Mouse (Mus musculus) adipocyte (in vitro differentiated cells): ENCODE results near the gene Notch2.

Experiments
- DNase-seq: peaks from one replicate; pipeline ENCODE4 v3.0.0-alpha.2; 2016; ENCODE audit warnings: low spot score

Notch2 gene

GRCm38 (mm10) chr3:98074622-98075231, 61.4 kb downstream of the Notch2 start:
- DNase-seq: peak; percentile 22

DNA sequence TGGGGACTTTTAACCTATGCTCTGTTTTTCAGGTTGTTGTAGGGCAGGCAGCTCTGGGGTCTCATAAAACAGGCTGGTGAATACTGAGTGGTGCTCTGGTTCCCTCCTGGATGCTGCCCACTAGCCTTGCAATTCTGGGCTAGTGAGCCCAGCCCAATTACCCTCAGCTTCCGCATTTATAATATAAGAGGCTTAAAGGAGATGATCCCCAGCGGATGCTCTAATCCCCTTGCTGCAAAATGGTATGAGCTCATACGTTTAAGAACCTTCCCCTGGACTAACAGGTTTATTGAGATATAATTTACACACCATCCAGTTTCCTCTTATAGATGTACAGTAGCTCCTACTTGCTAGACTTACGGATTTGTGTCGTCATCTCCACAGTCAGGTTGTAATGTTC, 64.5 kb downstream of the Notch2 start:
- no peak for DNase-seq

DNA sequence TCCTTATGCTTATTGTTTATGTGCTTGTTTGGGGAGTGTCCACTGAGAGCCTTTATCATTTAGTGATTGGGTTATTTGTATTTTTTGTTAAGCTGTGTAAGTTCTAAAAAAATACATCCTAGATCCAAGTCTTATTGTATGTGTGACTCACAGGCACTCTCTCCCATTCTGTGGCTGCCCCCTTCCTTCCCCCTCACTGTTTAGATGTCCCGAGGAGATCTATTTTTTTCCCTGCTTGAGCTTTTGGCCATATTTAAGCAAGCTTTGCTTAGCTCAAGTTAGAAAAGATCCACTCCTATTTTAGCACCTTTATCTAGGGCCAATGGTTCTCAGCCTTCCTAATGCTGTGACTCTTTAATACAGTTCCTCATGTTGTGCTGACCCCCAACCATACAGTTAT, 65.5 kb downstream of the Notch2 start:
- no peak for DNase-seq

GRCm38 (mm10) chr3:98079601-98080215, 66.4 kb downstream of the Notch2 start:
- no peak for DNase-seq

DNA sequence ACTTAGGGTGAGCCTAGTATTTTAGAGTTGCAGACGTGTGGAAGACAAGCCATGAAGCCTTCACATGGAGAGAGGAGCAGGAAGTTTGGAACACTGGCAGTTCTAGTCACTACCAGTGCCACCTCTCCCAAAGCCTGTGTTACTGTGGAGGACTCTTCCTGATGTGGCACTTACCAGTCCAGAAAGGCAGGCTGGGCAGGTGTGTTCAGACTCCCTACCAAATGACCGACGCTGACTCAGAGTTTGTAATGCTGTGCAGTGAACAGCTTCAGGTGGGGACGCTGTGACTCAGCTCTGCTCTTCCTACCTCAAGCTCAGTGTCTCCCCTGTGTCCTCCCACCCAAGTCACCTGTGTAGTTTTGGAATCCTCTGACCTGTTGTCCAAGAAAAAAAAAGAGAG, 67.3 kb downstream of the Notch2 start:
- DNase-seq: no peak

GRCm38 (mm10) chr3:98082188-98082587, 68.9 kb downstream of the Notch2 start:
- no peak for DNase-seq

GRCm38 (mm10) chr3:98082972-98083371, 69.6 kb downstream of the Notch2 start:
- DNase-seq: peak; percentile 24

GRCm38 (mm10) chr3:98084061-98084655, 70.8 kb downstream of the Notch2 start:
- no peak for DNase-seq

DNA sequence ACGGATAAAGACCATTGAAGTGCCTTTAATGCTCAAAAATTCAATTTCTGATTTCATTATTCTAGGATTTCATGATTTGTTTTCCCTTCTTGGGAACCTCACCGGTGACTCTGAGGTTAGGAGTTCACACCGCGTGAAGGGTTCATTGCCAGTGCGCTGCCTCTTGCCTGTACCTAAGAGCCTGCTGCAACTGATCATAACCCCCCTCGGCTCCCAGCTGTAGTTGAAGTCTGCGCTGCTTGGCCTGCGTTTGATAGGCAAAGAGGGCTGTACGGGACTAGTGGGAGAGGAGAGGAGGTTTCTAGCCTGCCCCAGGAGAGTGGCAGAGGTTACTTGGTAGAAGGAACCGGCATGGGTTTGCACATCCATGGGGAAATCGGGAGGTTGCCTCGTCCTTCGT, 71.5 kb downstream of the Notch2 start:
- no peak for DNase-seq

DNA sequence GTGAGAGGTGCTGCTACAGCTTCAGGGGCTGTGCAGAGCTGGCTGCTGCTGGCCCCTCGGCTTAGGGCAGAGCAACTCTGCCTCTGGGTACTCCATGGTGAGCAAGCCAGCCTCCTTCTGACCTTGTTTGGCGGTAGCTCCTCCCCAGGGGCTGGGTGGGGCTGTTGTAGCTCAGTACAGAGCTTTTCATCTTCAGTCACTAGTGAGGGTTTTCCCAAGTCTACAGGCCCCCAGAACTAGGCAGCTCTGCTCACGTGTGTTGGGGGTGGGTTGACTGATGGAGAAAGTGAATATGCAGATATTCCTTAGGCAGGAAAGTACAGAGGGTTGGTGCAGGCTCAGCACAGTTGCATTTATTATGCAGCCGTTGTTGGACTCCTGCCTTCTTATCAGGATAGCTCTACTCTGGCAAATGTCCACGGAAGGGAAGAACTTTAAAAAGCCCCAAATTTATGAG, 72.5 kb downstream of the Notch2 start:
- no peak for DNase-seq

DNA sequence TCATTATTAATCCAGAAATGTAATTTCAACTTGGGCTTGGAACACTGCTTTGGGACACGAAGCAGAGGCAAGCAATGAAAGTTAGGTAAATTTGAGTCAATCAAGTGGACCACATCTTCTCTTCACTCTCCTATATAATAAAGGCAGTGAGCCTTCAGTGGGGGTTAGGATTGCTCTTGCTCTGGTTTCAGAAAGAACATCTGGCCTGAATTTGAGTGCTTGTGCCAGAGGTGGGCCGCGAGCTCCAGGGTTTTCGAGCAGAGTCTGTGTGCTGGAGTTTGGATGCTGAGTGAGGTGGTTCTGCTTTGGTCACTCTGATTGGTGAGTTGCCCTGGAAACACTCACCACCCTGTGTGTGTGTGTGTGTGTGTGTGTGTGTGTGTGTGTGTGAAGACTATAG, 73.1 kb downstream of the Notch2 start:
- no peak for DNase-seq

GRCm38 (mm10) chr3:98086860-98087259, 73.5 kb downstream of the Notch2 start:
- DNase-seq: no peak

- no peak for DNase-seq
Observed at GRCm38 (mm10) chr3:98087551-98087950, 74.2 kb downstream of the Notch2 start.

GRCm38 (mm10) chr3:98089702-98090101, 76.4 kb downstream of the Notch2 start:
- peak; percentile 82 for DNase-seq

DNA sequence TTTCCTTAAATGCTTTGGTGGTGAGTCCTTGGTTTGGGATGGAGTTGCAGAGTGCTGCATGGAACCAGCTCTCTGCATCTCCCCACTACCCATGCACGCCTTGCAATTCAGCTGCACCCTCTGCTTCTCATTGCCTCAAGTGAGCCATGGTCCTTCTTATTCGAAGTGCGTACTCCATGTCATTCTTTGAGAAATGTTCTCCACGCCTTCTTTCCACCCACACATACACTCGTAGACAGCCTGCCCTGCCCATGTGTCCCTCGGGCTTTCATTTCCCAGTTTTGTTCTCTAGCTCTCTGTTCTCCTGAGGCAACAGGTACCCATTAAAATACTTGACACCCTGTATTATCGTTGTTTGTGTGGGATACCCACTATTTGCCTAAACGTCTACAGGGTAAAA, 76.8 kb downstream of the Notch2 start:
- DNase-seq: no peak

DNA sequence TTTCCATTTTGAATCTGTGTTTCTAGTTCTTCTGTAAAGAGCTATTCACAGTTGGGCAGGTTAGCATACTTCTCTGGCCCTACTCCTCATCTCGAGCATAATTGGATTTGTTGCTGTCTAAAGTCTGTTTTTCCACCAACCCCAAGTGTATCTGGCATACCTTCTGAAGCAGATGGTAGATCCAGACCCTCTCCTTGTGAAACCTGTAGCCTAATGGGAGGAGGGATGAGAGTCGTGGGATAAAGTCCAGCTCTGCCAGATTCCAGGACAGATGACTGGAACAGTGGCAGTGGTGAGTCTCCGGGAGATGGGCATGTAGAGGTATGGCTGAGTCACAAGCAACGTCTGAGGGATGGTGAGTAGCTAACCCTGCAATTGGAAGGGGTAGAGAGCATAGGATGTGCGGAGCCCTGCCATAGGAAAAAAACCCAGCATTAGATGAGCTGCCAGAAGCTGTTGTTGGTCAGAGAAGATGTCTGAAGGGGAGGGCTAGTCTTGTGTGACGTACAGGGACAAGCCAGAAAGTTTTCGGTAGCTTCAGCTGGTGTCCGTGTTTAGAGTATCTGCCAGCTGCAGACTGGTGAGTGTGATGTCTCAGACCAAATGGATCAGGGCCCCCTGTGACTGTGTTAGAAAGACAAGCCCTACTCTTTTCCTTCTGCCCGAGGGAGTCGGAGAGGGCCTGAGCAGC, 79.5 kb downstream of the Notch2 start:
- DNase-seq: no peak

- no peak for DNase-seq
Observed at GRCm38 (mm10) chr3:98093954-98094353, 80.6 kb downstream of the Notch2 start.

GRCm38 (mm10) chr3:98094629-98095583, 81.6 kb downstream of the Notch2 start:
- no peak for DNase-seq

GRCm38 (mm10) chr3:98096981-98097380, 83.7 kb downstream of the Notch2 start:
- no peak for DNase-seq

DNA sequence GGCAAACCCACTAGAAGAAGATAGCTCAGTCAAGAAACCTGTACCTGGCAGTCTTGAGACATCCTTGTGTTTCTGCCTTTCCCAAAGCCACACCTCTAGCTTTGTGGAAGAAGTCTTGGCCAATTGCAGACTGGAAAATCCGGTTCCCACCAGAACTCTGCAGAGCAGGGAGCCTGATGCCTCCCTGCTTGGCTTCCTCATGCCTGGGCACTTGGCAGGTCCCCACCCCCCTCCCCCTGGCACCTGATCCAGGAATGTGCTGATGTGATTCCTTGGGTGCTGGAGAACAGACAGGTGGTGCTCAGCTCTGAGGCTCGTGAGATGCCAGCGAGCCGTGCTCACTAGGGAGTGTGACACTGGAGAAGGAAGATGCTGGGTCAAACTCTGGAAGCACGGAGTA, 85.3 kb downstream of the Notch2 start:
- DNase-seq: no peak

DNA sequence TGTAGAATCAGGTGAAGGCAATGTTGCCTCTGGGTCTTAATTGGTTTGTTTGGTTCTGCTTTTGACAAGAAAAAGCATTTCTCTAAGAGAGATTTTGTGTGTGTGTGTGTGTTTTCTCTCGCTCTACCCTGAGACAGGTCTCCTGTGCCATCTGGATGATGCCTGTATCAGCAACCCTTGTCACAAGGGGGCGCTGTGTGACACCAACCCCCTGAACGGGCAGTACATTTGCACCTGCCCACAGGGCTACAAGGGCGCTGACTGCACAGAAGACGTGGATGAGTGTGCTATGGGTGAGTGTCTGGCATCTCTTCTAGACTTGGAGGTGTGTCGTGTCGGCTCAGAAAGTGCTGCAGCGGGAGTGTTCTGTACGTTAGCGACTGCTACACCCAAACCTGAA, 86.0 kb downstream of the Notch2 start:
- peak; percentile 27 for DNase-seq

- no peak for DNase-seq
Observed at GRCm38 (mm10) chr3:98101541-98101940, 88.2 kb downstream of the Notch2 start.
